Mouse (Mus musculus) midbrain, postnatal 0 days (tissue): ENCODE measurements around the gene Atp6v0c. TPM values are rescaled to one million over a fixed set of nuclear protein-coding genes. Genes with fewer than 3 reads are reported as not detected.

Source experiments
- ATAC-seq: fragments of 200-750 bp; cut with Nextera tagmentation; 2 replicates; pipeline ENCODE4 v1.8.0; 2017; ENCODE audit warnings: moderate number of reproducible peaks, mild to moderate bottlenecking, moderate TSS enrichment, moderate library complexity; ENCODE audit not compliant: low FRiP score
- DNase-seq: peaks from one replicate; pipeline ENCODE4 v3.0.0-alpha.2; 2015; ENCODE audit warnings: low spot score
- H3K27ac ChIP-seq: fragments of 300-500 bp; sonication (generic); 2 replicates; pipeline ENCODE4 v1.5.1; 2014; ENCODE audit warnings: low read depth, mild to moderate bottlenecking, low read length, mixed read lengths
- H3K27me3 ChIP-seq: fragments of 300-500 bp; sonication (generic); 2 replicates; pipeline ENCODE4 v1.6.1; 2014; ENCODE audit warnings: low read length, control low read depth, mixed read lengths; ENCODE audit not compliant: insufficient read depth
- H3K36me3 ChIP-seq: fragments of 300-500 bp; sonication (generic); 2 replicates; pipeline ENCODE4 v1.6.1; 2014; ENCODE audit warnings: low read length, control low read depth, mixed read lengths; ENCODE audit not compliant: insufficient read depth
- H3K4me1 ChIP-seq: fragments of 300-500 bp; sonication (generic); 2 replicates; pipeline ENCODE4 v1.6.1; 2014; ENCODE audit warnings: mild to moderate bottlenecking, control low read depth, antibody characterized with exemption, low read length, mixed read lengths; ENCODE audit not compliant: insufficient read depth
- H3K4me2 ChIP-seq: fragments of 300-500 bp; sonication (generic); 2 replicates; pipeline ENCODE4 v1.6.1; 2014; ENCODE audit warnings: low read depth, mild to moderate bottlenecking, low read length, mixed read lengths; ENCODE audit not compliant: poor library complexity, severe bottlenecking
- H3K4me3 ChIP-seq: fragments of 300-500 bp; sonication (generic); 2 replicates; pipeline ENCODE4 v1.5.1; 2014; ENCODE audit warnings: low read depth, mild to moderate bottlenecking, low read length, moderate library complexity
- H3K9ac ChIP-seq: fragments of 300-500 bp; sonication (generic); replicated peaks from 2 replicates; pipeline ENCODE4 v1.6.1; 2014; ENCODE audit warnings: mild to moderate bottlenecking, low read length, moderate library complexity, mixed read lengths; ENCODE audit not compliant: poor library complexity, severe bottlenecking
- H3K9me3 ChIP-seq: fragments of 300-500 bp; sonication (generic); 2 replicates; pipeline ENCODE4 v1.6.1; 2016; ENCODE audit warnings: low read length, control low read depth
- CTCF ChIP-seq: IDR thresholded peaks from 2 replicates; pipeline ENCODE4 v1.5.1; 2016; ENCODE audit warnings: antibody characterized with exemption, mild to moderate bottlenecking
- WGBS: fragments of 180-500 bp; shearing (Covaris S2); extraction: QIAGEN DNeasy Blood & Tissue Kit; methylation state at CpG from one replicate; pipeline ENCODE4 v1.1.7; 2014; 5-methylcytosine and 5-hydroxymethylcytosine counted together
- polyA plus RNA-seq: library from polyadenylated mRNA; unstranded; fragments of >200 nt; fragmentation: Nextera tagmentation; extraction: Ambion mirVana; gene quantifications from 2 replicates; pipeline ENCODE4 v1.2.1, GENCODE M21; 2015
- total RNA-seq: library from RNA; depleted of rRNA; stranded (reverse); fragments of >200 nt; gene quantifications from 2 replicates; pipeline ENCODE4 v1.2.3, GENCODE M21; 2014

Gene Atp6v0c
- total and polyA plus RNA-seq, 2 experiments from 2014 or later, result 771 to 2,426 TPM

GRCm38 (mm10) chr17:24203068-24203467 lies 33.6 kb upstream of the Atp6v0c start:
- DNase-seq, result no peak
- Histone ChIP-seq H3K9me3 (no peaks in the 10 kb centered on the region), H3K27me3 (no peaks in the 10 kb centered on the region), H3K27ac (no peak overlapping the region), H3K4me2 (peak overlapping the region; percentile 79), H3K9ac (no peak overlapping the region), H3K4me3 (no peak overlapping the region; the same call in 1 of the 2 replicates), H3K36me3 (0 out of 2 replicates have a peak, but pooled peaks cover 3% of the 10 kb centered on the region), H3K4me1 (peaks cover 45% of the 10 kb centered on the region)
- WGBS, result 36% methylated on average over 4 of the region's 4 CpGs
- no peak for ATAC-seq
- no peak for TF ChIP-seq CTCF

GRCm38 (mm10) chr17:24201092-24201491 lies 31.6 kb upstream of the Atp6v0c start:
- no peak overlapping the region for H3K9ac ChIP-seq
- 75% methylated on average over 4 of the region's 4 CpGs for WGBS
- no peak for ATAC-seq

GRCm38 (mm10) chr17:24199741-24200140 lies 30.2 kb upstream of the Atp6v0c start:
- ATAC-seq (no peak), DNase-seq (no peak)
- Histone ChIP-seq H3K9me3 (no peaks in the 10 kb centered on the region), H3K4me1 (peaks cover 24% of the 10 kb centered on the region), H3K4me3 (no peak overlapping the region), H3K4me2 (no peak overlapping the region), H3K27me3 (no peaks in the 10 kb centered on the region), H3K36me3 (0 out of 2 replicates have a peak, but pooled peaks cover 3% of the 10 kb centered on the region), H3K27ac (no peak overlapping the region), H3K9ac (no peak overlapping the region)
- TF ChIP-seq CTCF, result no peak
- 70% methylated on average over 4 of the region's 4 CpGs for WGBS

More at GRCm38 (mm10) chr17:24201092-24201491, 31.6 kb upstream of the Atp6v0c start:
- Histone ChIP-seq H3K27me3 (no peaks in the 10 kb centered on the region), H3K9me3 (no peaks in the 10 kb centered on the region), H3K4me3 (no peak overlapping the region), H3K36me3 (0 out of 2 replicates have a peak, but pooled peaks cover 3% of the 10 kb centered on the region), H3K4me2 (no peak overlapping the region), H3K4me1 (peaks cover 29% of the 10 kb centered on the region), H3K27ac (no peak overlapping the region)
- no peak for TF ChIP-seq CTCF
- DNase-seq, result no peak

GRCm38 (mm10) chr17:24199252-24199651 lies 29.8 kb upstream of the Atp6v0c start:
- ATAC-seq (no peak), DNase-seq (no peak)
- Histone ChIP-seq H3K4me2 (no peak overlapping the region), H3K9me3 (no peaks in the 10 kb centered on the region), H3K27ac (no peak overlapping the region), H3K9ac (no peak overlapping the region), H3K36me3 (0 out of 2 replicates have a peak, but pooled peaks cover 3% of the 10 kb centered on the region), H3K4me3 (no peak overlapping the region), H3K4me1 (peaks cover 19% of the 10 kb centered on the region), H3K27me3 (no peaks in the 10 kb centered on the region)
- TF ChIP-seq CTCF, result no peak
- WGBS, result 87% methylated on average over 4 of the region's 4 CpGs

- H3K4me1 ChIP-seq, result peaks cover 3% of the 10 kb centered on the region; the same call in 1 of the 2 replicates
- no peak overlapping the region for H3K4me2 ChIP-seq
- TF ChIP-seq CTCF, result no peak
- H3K4me3 ChIP-seq, result no peak overlapping the region
- H3K27me3 ChIP-seq, result no peaks in the 10 kb centered on the region
- H3K36me3 ChIP-seq, result peaks cover 3% of the 10 kb centered on the region; the same call in 1 of the 2 replicates
- ATAC-seq, result no peak
- WGBS, result 60% methylated on average over 15 of the region's 15 CpGs
- no peak overlapping the region for H3K27ac ChIP-seq
- H3K9ac ChIP-seq, result no peak overlapping the region
- no peak for DNase-seq
- H3K9me3 ChIP-seq, result no peaks in the 10 kb centered on the region
These were observed 27.7 kb upstream of the Atp6v0c start for GRCm38 (mm10) chr17:24197032-24197824.

- Histone ChIP-seq H3K4me3 (no peak overlapping the region), H3K27me3 (no peaks in the 10 kb centered on the region), H3K36me3 (no peaks in the 10 kb centered on the region; the same call in 1 of the 2 replicates), H3K4me1 (peaks cover 3% of the 10 kb centered on the region; the same call in 1 of the 2 replicates), H3K9me3 (no peaks in the 10 kb centered on the region), H3K4me2 (no peak overlapping the region), H3K9ac (no peak overlapping the region), H3K27ac (no peak overlapping the region)
- ATAC-seq (no peak), DNase-seq (no peak)
- TF ChIP-seq CTCF, result no peak
- WGBS, result 70% methylated on average over 2 of the region's 2 CpGs
These were observed 25.8 kb upstream of the Atp6v0c start for GRCm38 (mm10) chr17:24195349-24195748.
